Mouse (Mus musculus) left cerebral cortex, adult 11 months (tissue): ENCODE measurements around the gene Mindy3.

Experiments used
- DNase-seq: peaks from one replicate; pipeline ENCODE4 v3.0.0; 2022; ENCODE audit warnings: low spot score

Gene Mindy3

GRCm38 (mm10) chr2:12300449-12301228 lies 118.6 kb downstream of the Mindy3 start:
- DNase-seq: no peak

GRCm38 (mm10) chr2:12297287-12297686 lies 122.0 kb downstream of the Mindy3 start:
- DNase-seq: no peak
